Mouse (Mus musculus): ENCODE data around the gene Cdyl. TPM values are rescaled to one million over a fixed set of nuclear protein-coding genes. Genes with fewer than 3 reads are reported as not detected.

The Cdyl gene
- 10 to 100 TPM; 33.0 to 33.9 TPM for total RNA-seq (2021)
- long read RNA-seq, experiment 1, transcript Cdyl-202 (7 exons, 3,575 nt): major isoform, 8 of 13 reads
- long read RNA-seq, experiment 1, partial matches to known transcripts: 0 of 13 reads
- long read RNA-seq, experiment 1, other reads (novel, unspliced or antisense): 5 of 13 reads
- long read RNA-seq, experiment 2, transcript Cdyl-202 (7 exons, 3,575 nt): major isoform, 7 of 10 reads
- long read RNA-seq, experiment 2, partial matches to known transcripts: 0 of 10 reads
- long read RNA-seq, experiment 2, other reads (novel, unspliced or antisense): 3 of 10 reads

DNA sequence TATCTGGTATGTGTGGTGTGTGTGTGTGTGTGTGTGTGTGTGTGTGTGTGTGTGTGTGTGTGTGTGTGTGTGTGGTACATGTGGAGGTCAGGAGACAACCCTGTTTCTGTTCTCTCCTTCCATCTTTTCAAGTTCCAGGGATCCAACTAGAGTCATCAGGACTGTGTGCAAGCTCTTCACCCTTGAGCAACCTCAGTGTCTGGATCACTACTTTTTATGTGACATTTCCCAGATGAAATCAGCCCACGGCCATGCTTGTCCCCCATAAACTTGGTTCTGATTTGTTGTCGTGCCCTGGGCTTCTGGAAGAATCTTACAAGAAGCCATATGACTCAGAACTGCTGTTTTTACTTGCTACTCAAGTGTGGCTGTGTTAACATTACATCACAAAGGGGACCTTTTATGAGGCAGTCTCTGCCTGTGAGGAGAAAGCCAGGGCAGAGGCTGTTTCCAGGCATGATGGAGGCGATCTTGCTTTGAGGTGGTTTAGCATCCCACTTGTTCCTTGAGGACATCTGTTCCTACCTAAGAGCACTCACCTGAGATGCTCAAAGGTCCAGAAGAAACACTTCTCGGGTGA, at the start of gene Cdyl:
Gene Cdyl (plus strand): TSS at position 428 of the 580 bp plus-strand sequence.
- H3K4me3 ChIP-seq: no peak within 1 kb of the TSS
- no peak for DNase-seq (ENCODE audit: low spot score in 2 of 2)
- no peak within 1 kb of the TSS for H3K27ac ChIP-seq
- no peak for TF ChIP-seq CTCF (conservative IDR thresholded peaks at IDR 0.05)

DNA sequence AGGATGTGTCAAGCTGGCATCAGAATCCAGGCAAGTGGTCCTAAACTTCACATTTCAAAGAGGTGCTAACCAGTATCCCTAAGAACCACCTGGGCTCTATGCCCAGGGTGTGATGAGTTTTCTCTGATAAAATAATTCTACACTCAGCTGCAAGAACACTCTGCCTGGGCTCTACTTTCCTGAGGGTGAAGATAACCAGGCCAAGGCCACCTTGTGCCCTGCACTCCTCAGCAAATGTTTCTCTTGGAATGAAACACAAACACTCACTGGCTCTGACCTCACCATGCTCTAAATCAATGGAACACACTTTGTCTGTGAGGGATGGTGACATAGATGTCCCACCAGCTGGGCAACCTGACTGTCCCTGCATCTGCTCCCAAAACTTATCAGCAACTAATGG, 48.9 kb upstream of the Cdyl start:
- no peak for TF ChIP-seq CTCF (conservative IDR thresholded peaks at IDR 0.05)

DNA sequence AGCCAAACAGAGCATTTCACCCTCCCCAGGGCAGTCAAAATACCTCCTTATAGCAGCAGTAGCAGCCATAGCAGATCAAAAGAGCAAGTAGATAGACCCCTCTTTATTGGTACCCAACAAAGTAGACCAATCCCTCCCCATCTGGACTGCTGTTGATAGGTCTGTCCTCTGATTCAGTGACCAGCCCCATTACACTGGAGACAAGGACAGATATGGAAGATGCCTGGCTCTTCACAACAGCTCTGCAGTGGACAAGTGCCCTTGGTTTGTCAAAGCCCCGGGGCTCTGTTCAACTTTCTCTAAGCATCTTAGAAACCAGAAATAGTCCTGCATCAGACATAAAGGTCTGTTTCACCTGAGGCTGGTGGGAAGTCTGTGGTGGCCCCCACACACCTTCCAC, 47.1 kb upstream of the Cdyl start:
- Histone ChIP-seq H3K4me3 (no peak overlapping the region), H3K27ac (no peak overlapping the region)
- no peak for DNase-seq (ENCODE audit: low spot score in 2 of 2)
- TF ChIP-seq CTCF (conservative IDR thresholded peaks at IDR 0.05): no peak

More for the DNA sequence above, 48.9 kb upstream of the Cdyl start:
- Histone ChIP-seq H3K4me3 (no peak overlapping the region), H3K27ac (no peak overlapping the region)
- no peak for DNase-seq (ENCODE audit: low spot score in 2 of 2)

- no peak for TF ChIP-seq CTCF (conservative IDR thresholded peaks at IDR 0.05)
- Histone ChIP-seq H3K27ac (no peak overlapping the region), H3K4me3 (no peak overlapping the region)
- DNase-seq (ENCODE audit: low spot score in 2 of 2): no peak
Measured at GRCm38 (mm10) chr13:35614832-35615479, 44.7 kb upstream of the Cdyl start.

- H3K27ac ChIP-seq: no peak overlapping the region
- DNase-seq (ENCODE audit: low spot score in 2 of 2): no peak
- H3K4me3 ChIP-seq: no peak overlapping the region
- no peak for TF ChIP-seq CTCF (conservative IDR thresholded peaks at IDR 0.05)
Measured at GRCm38 (mm10) chr13:35616524-35617099, 43.0 kb upstream of the Cdyl start.

DNA sequence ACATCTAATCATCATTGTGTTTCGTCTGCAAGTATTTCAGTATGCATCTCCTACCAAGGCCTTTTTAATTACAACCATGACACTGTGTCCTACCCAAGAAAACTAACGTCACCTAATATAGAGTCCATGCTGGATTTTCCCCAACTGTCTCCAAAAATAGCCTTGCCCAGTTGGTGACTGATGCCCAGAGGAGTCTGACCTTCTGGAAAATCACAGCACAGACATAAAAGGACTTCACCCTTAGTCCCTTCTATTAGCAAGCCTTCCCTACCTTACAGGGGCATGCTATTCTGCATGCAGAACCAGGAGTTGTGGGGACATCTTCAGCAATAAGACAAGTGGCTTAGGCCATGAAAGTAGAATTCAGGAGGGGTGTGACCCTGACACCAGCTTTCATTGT, 40.3 kb upstream of the Cdyl start:
- no peak overlapping the region for H3K27ac ChIP-seq
- DNase-seq (ENCODE audit: low spot score in 2 of 2): no peak
- no peak overlapping the region for H3K4me3 ChIP-seq
- no peak for TF ChIP-seq CTCF (conservative IDR thresholded peaks at IDR 0.05)

DNA sequence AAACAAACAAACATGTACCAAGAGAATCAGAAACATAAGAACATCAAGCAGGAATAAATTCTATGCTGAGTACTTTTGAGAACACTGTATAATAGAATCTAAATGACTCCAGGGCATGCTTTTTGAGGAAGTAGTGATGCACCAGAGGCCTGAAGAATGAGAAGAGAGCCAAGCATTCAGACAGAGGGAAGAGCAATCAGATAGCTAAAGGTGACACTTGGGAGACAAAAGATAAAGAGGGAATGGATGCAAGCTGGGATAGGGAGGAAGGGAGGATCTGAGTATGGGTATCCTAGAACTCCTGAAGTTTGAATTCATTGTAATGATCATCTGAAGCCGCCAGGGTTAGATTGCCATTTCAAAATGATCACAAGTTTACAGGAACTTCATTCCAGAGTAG, 38.9 kb upstream of the Cdyl start:
- no peak for TF ChIP-seq CTCF (conservative IDR thresholded peaks at IDR 0.05)

GRCm38 (mm10) chr13:35624831-35625230, 34.8 kb upstream of the Cdyl start:
- TF ChIP-seq CTCF (conservative IDR thresholded peaks at IDR 0.05): no peak
- DNase-seq (ENCODE audit: low spot score in 2 of 2): no peak
- Histone ChIP-seq H3K4me3 (no peak overlapping the region), H3K27ac (no peak overlapping the region)

More for the DNA sequence above, 38.9 kb upstream of the Cdyl start:
- Histone ChIP-seq H3K27ac (no peak overlapping the region), H3K4me3 (no peak overlapping the region)
- no peak for DNase-seq (ENCODE audit: low spot score in 2 of 2)

GRCm38 (mm10) chr13:35625556-35625955, 34.1 kb upstream of the Cdyl start:
- DNase-seq (ENCODE audit: low spot score in 2 of 2): no peak
- TF ChIP-seq CTCF (conservative IDR thresholded peaks at IDR 0.05): no peak
- Histone ChIP-seq H3K4me3 (no peak overlapping the region), H3K27ac (no peak overlapping the region)

DNA sequence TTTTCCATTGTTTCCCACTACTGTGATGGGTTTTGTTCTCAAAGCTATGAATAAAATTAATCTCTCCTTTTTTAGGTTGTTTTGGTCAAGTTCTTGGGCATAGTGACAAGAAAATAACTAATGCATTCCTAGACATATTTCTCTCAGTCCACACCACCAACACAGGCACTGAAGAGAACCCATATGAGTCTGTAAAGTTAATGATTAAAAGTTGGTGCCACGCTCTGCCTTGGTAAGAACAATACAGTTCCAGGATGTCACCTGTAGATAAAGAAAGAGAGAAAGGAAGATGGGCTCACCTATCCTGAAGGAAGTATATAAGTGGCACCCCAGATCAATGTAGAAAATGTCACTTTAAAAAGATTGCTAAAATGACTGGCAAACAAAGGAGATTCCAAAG, 32.3 kb upstream of the Cdyl start:
- DNase-seq (ENCODE audit: low spot score in 2 of 2): no peak
- H3K27ac ChIP-seq: no peak overlapping the region
- TF ChIP-seq CTCF (conservative IDR thresholded peaks at IDR 0.05): no peak
- H3K4me3 ChIP-seq: no peak overlapping the region

DNA sequence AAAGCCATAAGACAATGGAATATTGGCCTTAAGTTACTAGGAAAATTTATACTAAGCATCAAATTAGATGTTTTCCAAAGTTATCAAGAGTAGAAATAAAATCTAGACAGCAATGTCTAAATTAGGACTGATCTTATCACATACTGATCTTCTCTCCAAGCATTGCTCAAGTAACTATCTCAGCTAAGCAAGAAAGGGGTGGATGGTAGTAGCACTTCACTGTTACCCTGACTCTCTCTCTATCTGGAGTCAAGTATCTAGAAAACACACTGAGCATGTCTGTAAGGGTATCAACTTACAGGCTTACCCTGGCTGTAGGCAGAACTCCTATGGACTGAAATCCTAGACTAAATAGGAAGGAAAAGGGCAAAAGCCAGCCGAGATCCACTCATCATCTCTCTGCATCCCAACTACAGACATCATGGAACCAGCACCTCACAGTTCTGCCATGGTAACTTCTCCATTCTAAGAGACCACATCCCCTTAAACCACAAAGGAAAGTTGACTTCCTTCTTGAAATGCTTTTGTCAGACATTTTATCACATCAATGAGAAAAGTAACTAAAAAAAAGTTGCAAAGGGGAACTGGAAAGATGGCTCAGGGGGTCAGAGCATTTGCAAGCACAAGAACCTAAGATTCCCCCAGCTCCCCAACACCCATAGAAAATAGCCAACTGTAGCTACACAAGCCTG, 12.4 kb upstream of the Cdyl start:
- no peak for TF ChIP-seq CTCF (conservative IDR thresholded peaks at IDR 0.05)
- no peak overlapping the region for H3K4me3 ChIP-seq
- H3K27ac ChIP-seq: no peak overlapping the region
- DNase-seq (ENCODE audit: low spot score in 2 of 2): no peak

- H3K27ac ChIP-seq: no peak overlapping the region
- TF ChIP-seq CTCF (conservative IDR thresholded peaks at IDR 0.05): no peak
- H3K4me3 ChIP-seq: no peak overlapping the region
- DNase-seq (ENCODE audit: low spot score in 2 of 2): no peak
Measured at GRCm38 (mm10) chr13:35650284-35650872, 9.3 kb upstream of the Cdyl start.

Measured in layer of hippocampus, adult 2 months (tissue).